Mouse (Mus musculus) liver, adult 2 months (tissue): ENCODE measurements at regions not wholly inside any gene's neighbourhood (a gene's known extent, or its start where the extent isn't known, plus 50 kb on each side); places are given as distances from the start of the nearest gene placed in this dataset.

Experiments
- CTCF ChIP-seq: fragments of 200-500 bp; IDR thresholded peaks from 2 replicates; pipeline ENCODE4 v1.5.1; 2011; ENCODE audit warnings: low read depth, low read length, control low read depth
- POLR2A ChIP-seq: fragments of 200-500 bp; IDR thresholded peaks from 2 replicates; pipeline ENCODE4 v1.6.1; 2011; ENCODE audit warnings: low read length, control low read depth; ENCODE audit not compliant: insufficient read depth; ENCODE audit errors: extremely low read depth

GRCm38 (mm10) chr9:87882587-87882986 is 151.5 kb upstream of the Tbx18 start:
- TF ChIP-seq POLR2A, result no peak
- no peak for TF ChIP-seq CTCF
